Mouse (Mus musculus) frontal cortex, postnatal 25 days (tissue): Measurements from ENCODE around the gene Brox.
"Not testable (repeated sequence)": the region's sequence is repeated elsewhere in the genome, so short reads cannot be mapped to it uniquely, and the experiment has no call there.

Experiments used
- DNase-seq, 2 experiments: peaks; one replicate each; pipeline ENCODE4 v3.0.0; 2022; ENCODE audit warnings: low spot score in 2 of 2

The Brox gene

DNA sequence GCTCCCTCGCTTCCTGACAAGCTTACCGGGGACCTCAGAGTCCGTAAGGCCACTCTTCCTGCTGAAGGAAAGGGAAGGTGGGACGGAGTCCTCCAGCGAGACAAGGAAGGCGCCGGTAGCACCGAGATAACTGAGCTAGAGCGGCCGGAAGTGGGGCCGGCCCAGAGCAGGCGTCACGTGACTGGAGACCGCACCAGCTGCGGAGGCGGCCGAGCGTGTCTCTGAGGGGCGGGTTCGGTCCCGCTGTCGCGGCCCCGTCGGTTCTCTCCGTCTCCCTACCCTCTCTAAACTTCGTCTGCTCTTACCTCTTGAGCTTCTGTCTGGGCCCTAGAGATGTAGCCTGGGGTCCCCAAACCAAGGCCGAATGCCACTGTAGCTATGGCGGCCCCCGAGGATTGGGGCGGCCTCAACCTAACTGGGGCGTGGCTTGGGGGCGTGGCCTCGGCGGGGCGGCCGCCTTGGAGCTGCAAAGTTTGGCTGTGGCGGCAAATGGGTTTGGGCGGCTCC is at the start of gene Brox:
Gene Brox (minus strand): TSS at position 393 of the 507 bp plus-strand sequence.
- DNase-seq: peak; percentile 89 to 92

DNA sequence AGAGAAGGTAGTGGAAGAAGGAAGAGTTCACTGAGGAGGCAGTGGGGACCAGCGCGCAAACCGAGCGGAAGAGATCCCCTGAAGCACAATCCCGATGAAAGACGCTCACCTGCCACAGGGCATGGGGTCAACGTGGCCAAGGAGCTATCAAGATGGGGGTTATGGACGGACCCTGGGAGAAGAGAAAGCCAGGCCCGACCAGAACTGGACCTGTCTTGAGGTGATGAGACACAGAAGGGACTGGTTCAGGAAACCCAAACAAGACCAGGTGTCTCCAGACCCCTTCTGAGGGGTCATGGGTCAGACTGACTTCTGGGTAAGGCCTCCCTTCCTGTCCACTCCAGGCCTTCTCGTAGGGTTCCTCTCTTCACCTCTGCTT is 48.7 kb upstream of the Brox start:
- no peak for DNase-seq

DNA sequence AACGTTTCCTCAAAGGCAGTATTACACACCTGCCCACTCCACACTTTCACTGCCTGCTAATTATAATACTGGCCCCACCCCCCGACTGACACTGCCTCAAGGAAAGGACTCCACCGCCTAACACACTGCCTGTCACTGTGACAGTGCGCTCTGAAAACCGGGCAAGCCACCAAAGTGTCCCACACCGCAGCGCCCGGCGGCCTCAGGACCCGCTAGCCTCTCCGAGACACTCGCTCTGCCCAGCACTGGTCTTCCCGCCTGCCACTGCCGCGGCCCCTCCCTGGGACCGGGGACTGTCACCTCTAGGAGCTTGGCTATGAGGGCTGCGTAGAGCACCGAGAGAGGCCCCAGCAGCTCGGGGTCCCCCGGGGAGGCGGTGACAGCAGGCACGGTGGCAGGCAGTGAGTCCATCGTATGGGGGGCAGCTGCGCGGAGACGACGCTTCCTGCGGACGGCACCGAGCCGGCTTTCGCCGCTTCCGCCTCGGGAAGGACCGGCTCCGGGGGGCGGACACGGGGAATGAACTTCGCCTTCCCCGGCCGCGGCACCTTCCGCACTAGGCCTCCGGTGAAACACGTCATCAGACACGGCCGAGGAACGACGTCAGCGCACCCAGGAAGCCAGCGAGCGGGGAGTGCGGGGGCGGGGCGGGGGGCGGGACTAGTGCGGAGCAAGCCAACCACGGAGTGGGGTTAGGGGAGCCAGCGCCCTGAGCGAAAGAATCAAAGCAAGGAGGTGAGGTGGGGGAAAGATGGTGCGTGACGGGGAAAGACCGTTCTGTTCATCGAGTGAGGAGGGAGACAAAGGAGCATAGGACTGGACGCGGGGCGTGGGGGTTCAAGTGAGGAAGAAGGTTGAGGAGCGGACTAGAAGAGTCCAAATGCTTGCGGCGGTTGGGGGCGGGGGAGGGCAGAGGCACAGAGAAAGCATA is 48.1 kb upstream of the Brox start:
- DNase-seq: peak; percentile 67 to 75

DNA sequence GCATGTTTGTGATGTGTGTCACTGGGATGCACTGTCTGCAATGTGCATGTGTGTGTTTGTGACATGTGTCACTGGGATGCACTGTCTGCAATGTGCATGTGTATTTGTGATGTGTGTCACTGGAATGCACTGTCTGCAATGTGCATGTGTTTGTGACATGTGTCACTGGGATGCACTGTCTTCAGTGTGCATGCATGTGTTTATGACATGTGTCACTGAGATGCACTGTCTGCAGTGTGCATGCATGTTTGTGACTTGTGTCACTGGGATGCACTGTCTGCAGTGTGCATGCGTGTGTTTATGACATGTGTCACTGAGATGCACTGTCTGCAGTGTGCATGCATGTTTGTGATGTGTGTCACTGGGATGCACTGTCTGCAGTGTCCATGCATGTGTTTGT is 45.8 kb upstream of the Brox start:
- not testable (repeated sequence) for DNase-seq

DNA sequence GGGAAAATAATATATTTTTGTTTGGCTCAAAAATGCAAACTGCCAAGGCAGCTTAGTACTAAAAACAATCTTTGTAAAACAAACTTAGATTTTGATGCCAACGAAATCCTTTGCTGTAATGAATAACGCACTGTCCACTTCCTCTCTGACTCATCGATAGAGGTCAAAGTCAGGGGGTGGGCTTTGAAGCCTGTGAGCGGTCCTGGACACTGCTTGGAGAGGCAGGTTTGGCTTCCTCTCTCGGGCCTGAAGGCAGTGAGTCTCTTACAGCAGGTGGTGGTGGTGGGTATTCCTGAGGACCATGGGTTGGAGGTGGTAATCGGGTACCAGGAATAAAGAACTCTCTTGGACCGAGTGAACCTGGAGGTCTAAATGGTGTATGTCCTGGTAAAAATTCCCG is 30.1 kb upstream of the Brox start:
- DNase-seq: no peak

DNA sequence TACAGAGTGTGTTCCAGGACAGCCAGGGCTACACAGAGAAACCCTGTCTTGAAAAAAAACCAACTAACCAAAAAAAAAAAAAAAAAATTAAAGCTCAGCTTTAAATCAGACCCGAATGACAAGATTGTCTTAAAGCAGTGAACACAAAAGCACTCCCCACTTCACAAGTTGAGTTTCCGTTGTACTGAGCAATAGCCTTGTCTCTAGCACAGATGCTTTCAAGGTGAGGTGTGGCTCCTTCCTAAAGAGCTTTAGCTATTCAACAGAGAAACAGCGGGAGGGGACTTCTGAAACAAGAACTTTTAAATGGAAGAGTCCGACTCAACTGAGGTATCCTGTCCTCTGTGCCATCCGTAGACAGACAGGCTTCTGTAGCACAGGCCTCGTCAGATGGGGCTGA is 27.4 kb upstream of the Brox start:
- DNase-seq: no peak

DNA sequence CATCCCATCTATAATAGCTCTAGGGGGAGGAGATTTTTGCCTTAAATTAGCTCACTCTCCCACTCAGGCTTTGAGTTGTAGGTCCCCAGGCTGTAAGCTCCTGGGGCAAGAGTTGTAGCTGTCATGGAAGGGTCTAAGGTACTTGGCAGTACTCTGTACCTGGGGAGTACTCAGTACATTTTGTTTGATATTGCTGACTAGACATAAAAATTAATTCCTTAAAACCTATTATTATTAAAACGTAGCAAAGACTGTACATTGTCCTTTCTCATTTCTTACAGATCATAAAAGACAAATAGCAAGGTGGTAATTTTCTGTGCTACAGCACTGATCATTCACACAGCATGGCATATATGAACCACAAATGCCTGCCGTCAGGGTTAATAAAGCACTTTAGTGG is 26.9 kb upstream of the Brox start:
- DNase-seq: no peak

DNA sequence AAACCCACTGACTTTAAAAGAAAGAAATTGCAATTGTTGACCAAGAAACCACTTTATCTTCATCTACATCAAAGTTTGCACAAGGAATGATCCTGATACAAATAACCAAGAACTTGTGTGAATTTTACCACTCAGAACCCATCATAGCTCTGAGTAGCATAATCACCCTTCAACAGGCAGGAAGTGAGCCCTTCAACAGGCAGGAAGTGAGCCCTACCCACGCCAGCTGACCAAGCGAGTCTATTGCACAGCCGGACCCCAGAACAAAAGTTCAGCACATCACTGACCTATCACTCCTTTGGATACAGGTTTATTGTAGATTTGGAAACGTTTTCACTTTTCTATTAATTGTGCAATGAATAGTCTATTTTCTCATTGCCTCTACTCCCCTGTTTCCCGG is 25.4 kb upstream of the Brox start:
- DNase-seq: not testable (repeated sequence)

DNA sequence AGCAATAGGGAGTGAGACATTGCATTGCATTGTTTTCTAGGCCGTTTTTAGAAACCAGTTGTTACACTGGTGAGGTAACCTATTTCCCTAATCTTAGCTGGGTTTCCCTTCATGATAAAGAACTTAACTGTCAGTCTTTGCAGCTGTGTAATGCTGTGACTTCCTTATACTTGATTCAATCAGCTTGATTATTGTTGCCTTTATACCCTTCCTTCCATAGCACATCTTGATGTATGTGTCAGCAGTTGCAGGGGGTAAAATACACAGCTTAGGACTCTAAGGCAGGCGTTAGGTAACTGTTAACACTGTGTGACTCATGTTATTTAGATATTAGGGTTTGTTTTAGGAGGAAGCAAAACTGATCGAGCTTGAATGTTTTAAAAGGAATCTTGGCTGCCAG is 23.6 kb upstream of the Brox start:
- no peak for DNase-seq

DNA sequence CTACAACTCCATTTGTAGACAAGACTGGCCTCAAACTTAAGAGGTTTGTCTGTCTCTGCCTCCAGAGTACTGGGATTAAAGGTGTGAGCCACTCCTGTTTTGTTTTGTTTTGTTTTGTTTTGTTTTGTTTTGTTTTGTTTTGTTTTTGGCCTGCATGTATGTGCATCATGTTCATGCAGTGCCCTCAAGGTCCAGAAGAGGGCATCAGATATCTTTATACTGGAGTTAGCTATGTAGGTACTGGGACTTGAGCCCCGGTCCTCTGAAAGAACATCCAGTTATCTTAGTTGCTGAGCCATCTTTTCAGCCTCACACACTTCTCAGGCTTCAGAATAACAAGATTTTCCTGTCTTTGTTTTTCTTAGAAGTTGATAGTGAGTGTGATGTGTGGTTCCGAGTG is 18.7 kb upstream of the Brox start:
- DNase-seq: no peak

DNA sequence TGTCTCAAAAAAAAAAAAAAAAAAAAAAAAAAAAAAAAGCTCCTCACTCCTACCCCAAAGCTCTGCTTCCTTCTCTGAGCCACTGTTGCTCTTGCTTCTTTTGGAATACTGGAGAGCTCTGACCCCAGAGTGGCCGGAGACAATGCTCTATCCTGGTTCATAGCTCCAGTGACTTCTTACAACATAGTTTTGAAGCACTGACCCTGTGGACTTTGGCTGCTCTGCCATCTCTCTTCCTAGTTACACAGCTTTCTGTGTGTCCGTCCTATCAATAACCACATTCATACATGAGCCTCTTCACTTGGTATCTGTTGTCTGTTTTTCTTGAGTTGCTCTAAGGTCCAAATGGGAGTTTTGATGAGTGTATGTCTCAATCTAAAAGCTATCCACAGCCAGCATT is 15.0 kb upstream of the Brox start:
- DNase-seq: no peak

DNA sequence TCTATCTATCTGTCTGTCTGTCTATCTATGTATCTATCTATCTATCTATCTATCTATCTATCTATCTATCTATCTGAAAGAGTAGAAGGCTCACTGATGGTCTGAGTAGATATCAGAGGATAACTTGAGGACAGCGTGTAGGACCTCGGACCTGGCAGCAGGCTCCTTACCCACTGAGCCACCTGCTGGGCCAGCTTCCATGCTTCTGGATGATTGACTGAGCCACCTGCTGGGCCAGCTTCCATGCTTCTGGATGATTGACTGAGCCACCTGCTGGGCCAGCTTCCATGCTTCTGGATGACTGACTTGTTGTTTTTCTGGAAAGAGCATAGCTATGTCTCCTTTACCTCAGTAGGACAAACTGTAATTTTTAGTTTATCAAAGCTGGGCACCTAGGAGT is 12.5 kb upstream of the Brox start:
- DNase-seq: not testable (repeated sequence)

DNA sequence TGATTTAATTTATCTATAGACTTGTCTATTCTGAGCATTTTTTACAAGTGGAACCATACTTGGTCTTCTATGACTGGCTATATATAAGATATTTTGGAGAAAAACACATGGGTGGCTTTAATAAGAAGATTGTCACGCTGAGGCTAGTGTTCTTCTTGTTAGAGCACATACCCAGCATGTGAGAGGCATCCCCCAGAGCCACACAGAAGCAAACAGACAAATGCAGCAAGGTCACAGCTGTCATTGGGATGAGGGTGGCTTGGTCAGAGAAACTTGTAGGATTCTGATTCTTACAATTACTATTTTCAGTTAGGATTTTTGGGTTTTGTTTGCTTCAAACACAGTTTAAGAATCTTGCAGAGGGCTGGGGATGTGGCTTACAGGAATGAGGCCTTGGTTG is 11.4 kb upstream of the Brox start:
- no peak for DNase-seq

DNA sequence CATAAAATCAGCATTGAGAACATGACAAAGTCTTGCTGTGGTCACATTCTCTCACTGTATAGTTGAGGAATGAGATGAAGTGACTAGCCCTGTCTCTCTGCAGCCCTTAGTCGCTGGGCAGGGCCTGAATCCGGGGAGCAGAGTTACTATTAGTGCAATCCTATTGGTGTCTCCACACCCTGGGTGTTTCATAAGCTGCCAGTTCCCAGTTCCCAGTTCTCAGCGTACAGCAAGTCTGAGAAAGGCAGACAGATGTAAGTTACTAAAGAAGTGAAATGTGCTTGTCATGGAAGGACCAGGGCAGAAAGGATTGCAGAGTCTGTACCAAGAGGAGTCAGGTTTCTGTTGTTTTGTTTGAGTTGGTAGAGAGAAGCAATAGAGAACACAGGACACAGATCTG is 10.5 kb upstream of the Brox start:
- DNase-seq: no peak

DNA sequence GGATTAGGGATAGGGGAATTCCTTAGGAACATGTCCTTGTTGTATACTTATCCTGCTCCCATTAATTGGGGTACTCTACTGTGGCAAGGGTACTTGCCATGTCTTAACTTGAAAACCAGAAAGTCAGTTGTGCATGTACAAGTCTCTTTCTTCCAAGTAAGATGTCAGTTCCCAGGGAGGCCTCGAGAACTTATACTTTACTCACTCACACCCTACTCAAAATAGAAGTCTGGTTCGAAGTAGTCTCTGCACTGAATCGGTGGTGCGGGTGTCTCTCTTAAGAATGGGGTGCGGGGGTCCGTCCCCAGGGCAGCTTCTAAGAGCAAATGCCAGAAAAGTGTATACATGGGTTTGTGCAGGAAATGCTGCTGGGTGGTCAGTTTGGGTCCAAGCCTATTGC is 2.1 kb upstream of the Brox start:
- peak; percentile 98 to 100 for DNase-seq

DNA sequence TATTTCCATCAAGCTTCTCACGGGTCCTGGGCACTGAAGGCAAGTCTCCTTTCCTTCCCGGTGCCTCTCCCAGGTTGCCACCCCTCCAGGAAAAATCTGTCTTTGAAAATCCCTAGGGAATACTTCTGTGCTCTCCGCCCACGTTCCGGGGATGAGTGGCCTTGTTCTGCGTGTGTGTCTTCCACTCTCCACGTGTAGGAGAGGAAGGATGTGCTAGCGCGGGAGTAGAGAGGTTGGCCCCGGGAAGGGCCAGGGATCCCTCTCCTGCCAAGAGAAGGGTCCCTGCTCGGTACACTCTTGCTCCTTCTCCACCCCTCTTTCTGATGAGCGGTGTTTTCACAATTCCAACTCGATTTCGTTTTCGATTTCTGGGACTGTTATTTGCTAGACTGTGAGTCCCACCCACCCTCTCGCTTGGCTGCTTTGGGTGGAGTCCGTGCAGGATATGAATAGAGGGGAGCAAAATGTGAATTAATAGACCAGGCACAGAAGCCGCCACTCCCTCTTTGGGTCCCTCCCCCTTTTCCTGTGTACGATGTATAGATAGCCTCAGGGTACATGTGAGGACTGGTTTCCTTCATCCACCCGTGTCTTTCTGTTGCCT is 919 bp upstream of the Brox start:
- peak; percentile 9 to 27 for DNase-seq

DNA sequence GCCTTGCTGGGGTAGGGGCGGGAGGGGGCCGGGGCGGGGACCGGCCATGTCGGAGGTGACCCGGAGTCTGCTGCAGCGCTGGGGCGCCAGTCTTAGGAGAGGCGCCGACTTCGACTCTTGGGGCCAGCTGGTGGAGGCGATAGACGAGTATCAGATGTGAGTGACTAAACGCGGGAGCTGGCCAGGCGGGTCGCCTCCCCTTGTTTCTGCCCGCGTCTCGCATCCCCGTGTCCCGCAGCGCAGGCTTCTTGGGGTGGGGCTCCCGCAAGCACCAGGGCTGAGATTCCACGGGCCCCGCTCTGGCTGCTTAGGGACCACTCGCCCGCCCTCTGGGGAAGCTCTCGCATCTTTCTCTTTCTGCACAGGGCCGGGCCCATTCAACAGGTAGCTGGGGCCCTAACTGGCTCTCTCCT is 410 bp upstream of the Brox start:
- peak; percentile 22 to 25 for DNase-seq

DNA sequence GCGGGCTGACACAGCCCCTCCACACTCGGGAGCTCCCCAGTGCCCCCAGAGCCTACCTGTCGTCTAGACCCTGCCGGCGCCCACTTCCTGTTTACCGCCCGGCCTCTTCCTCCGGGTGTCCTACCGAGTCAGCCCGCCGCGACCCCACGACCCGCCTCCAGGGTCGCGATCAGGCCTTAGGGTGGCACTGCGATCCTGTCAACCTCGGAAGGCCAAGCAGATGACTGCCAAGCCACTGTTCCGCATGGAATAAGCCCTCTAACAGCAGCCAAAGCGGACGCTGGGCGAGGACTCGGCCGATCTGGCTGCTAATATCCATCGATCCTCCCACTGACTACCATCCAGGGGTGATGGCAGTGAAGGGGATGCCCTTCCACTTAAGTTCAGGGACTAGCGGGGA is 604 bp downstream of the Brox start, which contains the start of gene Aida:
Gene Aida (plus strand): TSS at position 126 of the 400 bp plus-strand sequence.
- peak; percentile 18 to 30 for DNase-seq

DNA sequence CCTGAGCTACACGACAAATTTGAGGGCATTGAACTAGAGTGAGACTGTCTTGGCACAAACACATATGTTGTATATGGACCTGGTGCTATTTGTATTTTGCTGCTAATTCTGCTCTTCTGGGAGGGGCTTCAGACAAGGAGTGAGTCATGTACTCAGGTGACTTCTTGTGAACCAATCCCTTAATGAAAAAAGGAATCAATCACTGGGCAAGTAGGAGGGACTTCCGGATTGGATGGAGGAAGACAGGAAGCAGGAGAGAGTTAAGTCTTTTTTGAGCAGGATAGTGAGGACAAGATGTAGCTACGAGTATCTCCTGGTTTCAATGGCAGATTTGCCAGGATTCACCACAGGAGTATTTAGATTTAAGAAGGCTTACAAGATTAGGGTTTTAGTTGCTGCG is 7.5 kb downstream of the Brox start:
- DNase-seq: no peak

DNA sequence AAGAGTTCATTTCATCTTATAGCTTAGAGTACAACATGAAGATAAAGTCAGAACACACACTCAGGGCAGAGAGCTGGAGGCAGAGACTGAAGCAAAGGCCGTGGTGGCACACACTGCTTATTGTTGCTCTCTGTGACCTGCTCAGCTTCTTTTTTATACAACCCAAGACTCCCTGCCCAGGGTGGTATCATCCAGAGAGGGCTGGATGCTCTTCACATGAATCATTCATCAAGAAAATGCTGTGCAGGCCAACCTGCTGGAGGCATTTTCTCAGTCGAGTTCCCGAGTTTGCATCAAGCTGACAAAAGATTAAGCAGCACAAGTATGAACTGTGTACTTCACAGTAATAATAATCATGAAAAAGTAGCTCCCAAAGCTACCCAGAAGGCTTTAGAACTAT is 8.7 kb downstream of the Brox start:
- no peak for DNase-seq

DNA sequence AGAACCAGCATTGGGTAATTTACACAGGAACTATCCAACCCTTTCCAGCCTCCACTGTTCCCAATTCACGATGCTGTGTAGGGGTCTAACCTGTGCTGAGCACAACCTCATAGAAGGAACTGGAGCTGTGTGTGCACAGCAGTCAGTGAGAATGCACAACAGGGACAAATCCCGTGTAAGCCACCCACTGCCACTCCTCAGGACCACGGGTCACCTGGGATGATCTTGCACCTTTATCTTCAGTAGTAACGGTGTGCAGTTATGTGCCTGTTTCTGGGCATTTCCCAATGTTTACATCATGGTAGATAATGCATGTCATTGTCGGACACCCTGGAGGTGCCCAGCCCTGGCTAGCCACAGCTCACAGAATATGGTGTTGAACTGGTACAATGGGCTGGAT is 21.3 kb downstream of the Brox start:
- DNase-seq: no peak

DNA sequence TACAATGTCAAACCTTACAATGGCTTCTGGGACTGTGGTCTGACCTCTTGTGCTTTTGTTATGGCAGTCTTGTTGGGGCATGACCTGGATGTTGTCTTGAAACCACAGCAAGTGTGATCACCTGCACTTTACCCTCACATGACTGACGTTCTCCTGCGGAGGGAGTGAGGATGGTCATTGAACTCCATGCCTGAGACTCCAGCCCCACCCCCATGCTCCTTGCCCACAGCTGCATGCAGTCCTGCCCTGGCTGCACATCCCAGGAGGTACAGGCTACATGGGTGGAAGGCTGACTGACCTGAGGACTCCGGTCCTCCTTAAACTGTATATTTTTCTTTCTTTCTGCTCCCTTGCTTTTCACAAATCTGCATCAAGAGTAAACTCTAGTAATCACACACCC is 22.7 kb downstream of the Brox start:
- DNase-seq: no peak
